Mouse (Mus musculus) CH12.LX (cell line): ENCODE results near the gene Arhgap35. TPM values are rescaled to one million over a fixed set of nuclear protein-coding genes. Genes with fewer than 3 reads are reported as not detected.

Experiments used
- DNase-seq: peaks from one replicate; pipeline ENCODE4 v3.0.0-alpha.2; 2013; ENCODE audit errors: extremely low read depth
- H3K27ac ChIP-seq: 2 replicates; pipeline ENCODE4 v1.5.1; 2012; ENCODE audit warnings: low read depth, mild to moderate bottlenecking, control low read depth, moderate library complexity; ENCODE audit not compliant: insufficient read depth
- H3K27me3 ChIP-seq: replicated peaks from 2 replicates; pipeline ENCODE3; 2012; ENCODE audit warnings: inconsistent platforms
- H3K36me3 ChIP-seq, 2 experiments: replicated peaks in 1 of 2; 2 replicates each; pipeline versions ENCODE3 to v1.6.1; 2012; ENCODE audit warnings: inconsistent platforms in 1 of 2, low read length in 1 of 2, mild to moderate bottlenecking in 1 of 2, mixed read lengths in 1 of 2, moderate library complexity in 1 of 2; ENCODE audit not compliant: control insufficient read depth in 1 of 2, insufficient read depth in 1 of 2
- H3K4me1 ChIP-seq, 2 experiments: 2 replicates each; pipeline ENCODE4 v1.6.1; 2012; ENCODE audit warnings: inconsistent platforms in 1 of 2, moderate library complexity in 1 of 2; ENCODE audit not compliant: insufficient read depth in 2 of 2, control insufficient read depth in 1 of 2
- H3K4me2 ChIP-seq: 2 replicates; pipeline ENCODE4 v1.6.1; 2012; ENCODE audit warnings: low read depth, mild to moderate bottlenecking, control low read depth; ENCODE audit not compliant: poor library complexity, insufficient read depth, severe bottlenecking
- H3K4me3 ChIP-seq, 3 experiments: fragments of 150-350 bp in 1 of 3; sonication (generic) in 1 of 3; replicated peaks in 1 of 3; 2 replicates each; pipeline versions ENCODE3 to v1.5.1; 2011 to 2012; ENCODE audit warnings: low read depth in 2 of 3, low read length in 2 of 3, mild to moderate bottlenecking in 2 of 3, moderate library complexity in 2 of 3, control low read depth in 1 of 3, improper control_type of control experiment in 1 of 3, inconsistent platforms in 1 of 3, mixed read lengths in 1 of 3; ENCODE audit not compliant: poor library complexity in 1 of 3
- H3K79me2 ChIP-seq: replicated peaks from 2 replicates; pipeline ENCODE4 v1.6.1; 2012; ENCODE audit warnings: mild to moderate bottlenecking, moderate library complexity; ENCODE audit not compliant: control insufficient read depth, poor library complexity, insufficient read depth, severe bottlenecking; ENCODE audit errors: extremely low read depth
- H3K9ac ChIP-seq: 2 replicates; pipeline ENCODE4 v1.6.1; 2012; ENCODE audit warnings: low read depth, mild to moderate bottlenecking, control low read depth, moderate library complexity; ENCODE audit not compliant: insufficient read depth
- H3K9me3 ChIP-seq: replicated peaks from 2 replicates; pipeline ENCODE3; 2012; ENCODE audit warnings: low read length, inconsistent platforms, mixed read lengths
- BHLHE40 ChIP-seq: IDR thresholded peaks from 2 replicates; pipeline ENCODE4 v1.6.1; 2011; ENCODE audit warnings: mild to moderate bottlenecking, low read depth, low read length, improper control_type of control experiment
- CHD2 ChIP-seq: IDR thresholded peaks from 2 replicates; pipeline ENCODE4 v1.6.1; 2011; ENCODE audit warnings: low read length, improper control_type of control experiment
- CTCF ChIP-seq, 2 experiments: IDR thresholded peaks in 1 of 2; conservative IDR thresholded peaks in 1 of 2; 2 replicates each; pipeline ENCODE4 v1.5.1; 2011 to 2012; ENCODE audit warnings: low read depth in 2 of 2, low read length in 2 of 2, improper control_type of control experiment in 1 of 2, inconsistent platforms in 1 of 2, mild to moderate bottlenecking in 1 of 2, moderate library complexity in 1 of 2
- JUN ChIP-seq: IDR thresholded peaks from 2 replicates; pipeline ENCODE4 v1.6.1; 2011; ENCODE audit warnings: low read depth, mild to moderate bottlenecking, low read length, improper control_type of control experiment, moderate library complexity; ENCODE audit not compliant: insufficient read depth
- JUND ChIP-seq: conservative IDR thresholded peaks from 2 replicates; pipeline ENCODE4 v1.6.1; 2011; ENCODE audit warnings: low read depth, low read length, improper control_type of control experiment
- KAT2A ChIP-seq: IDR thresholded peaks from 2 replicates; pipeline ENCODE4 v1.6.1; 2012; ENCODE audit warnings: low read length, improper control_type of control experiment, inconsistent platforms; ENCODE audit not compliant: insufficient replicate concordance
- MAX ChIP-seq: IDR thresholded peaks from 2 replicates; pipeline ENCODE4 v1.6.1; 2011; ENCODE audit warnings: low read length, improper control_type of control experiment
- NRF1 ChIP-seq: IDR thresholded peaks from 2 replicates; pipeline ENCODE4 v1.6.1; 2014; ENCODE audit warnings: low read depth, mild to moderate bottlenecking, inconsistent platforms, low read length, improper control_type of control experiment, moderate library complexity
- PAX5 ChIP-seq: IDR thresholded peaks from 2 replicates; pipeline ENCODE4 v1.6.1; 2012; ENCODE audit warnings: low read length, inconsistent platforms, mixed read lengths
- POLR2A ChIP-seq: IDR thresholded peaks from 2 replicates; pipeline ENCODE4 v1.6.1; 2011; ENCODE audit warnings: low read depth, mild to moderate bottlenecking, improper control_type of control experiment, low read length
- POLR2AphosphoS2 ChIP-seq: IDR thresholded peaks from 2 replicates; pipeline ENCODE4 v1.6.1; 2011; ENCODE audit warnings: low read depth, low read length, improper control_type of control experiment
- RAD21 ChIP-seq: IDR thresholded peaks from 2 replicates; pipeline ENCODE4 v1.6.1; 2011; ENCODE audit warnings: low read depth, mild to moderate bottlenecking, low read length, improper control_type of control experiment, moderate library complexity
- RCOR1 ChIP-seq: conservative IDR thresholded peaks from 2 replicates; pipeline ENCODE4 v1.6.1; 2012; ENCODE audit warnings: low read depth, mild to moderate bottlenecking, inconsistent platforms, low read length, improper control_type of control experiment
- SMC3 ChIP-seq: IDR thresholded peaks from 2 replicates; pipeline ENCODE4 v1.6.1; 2011; ENCODE audit warnings: low read depth, low read length, improper control_type of control experiment
- TBP ChIP-seq: conservative IDR thresholded peaks from 2 replicates; pipeline ENCODE4 v1.6.1; 2011; ENCODE audit warnings: low read depth, low read length, improper control_type of control experiment
- TCF12 ChIP-seq: IDR thresholded peaks from 2 replicates; pipeline ENCODE4 v1.6.1; 2014; ENCODE audit warnings: low read depth, mild to moderate bottlenecking, inconsistent platforms, low read length, improper control_type of control experiment
- UBTF ChIP-seq: IDR thresholded peaks from 2 replicates; pipeline ENCODE4 v1.6.1; 2012; ENCODE audit warnings: low read depth, mild to moderate bottlenecking, inconsistent platforms, low read length, improper control_type of control experiment, moderate library complexity
- USF1 ChIP-seq: IDR thresholded peaks from 2 replicates; pipeline ENCODE4 v1.6.1; 2014; ENCODE audit warnings: low read depth, mild to moderate bottlenecking, inconsistent platforms, low read length, improper control_type of control experiment
- ZKSCAN1 ChIP-seq: IDR thresholded peaks from 2 replicates; pipeline ENCODE4 v1.6.1; 2012; ENCODE audit warnings: low read depth, inconsistent platforms, low read length, improper control_type of control experiment, borderline replicate concordance
- ZNF384 ChIP-seq: IDR thresholded peaks from 2 replicates; pipeline ENCODE4 v1.6.1; 2012; ENCODE audit warnings: low read depth, low read length, improper control_type of control experiment, inconsistent platforms
- dilution Hi-C: fragments of 300-500 bp; cut with MboI; formaldehyde crosslinking; loops from 2 replicates; pipeline ENCODE4 v1.14.3; 2020; ENCODE audit warnings: low sequenced_read_pairs; ENCODE audit not compliant: extremely low pct_unique_long_range_greater_than_20kb, extremely low pct_ligation_motif_present
- in situ Hi-C: fragments of 300-500 bp; cut with MboI; formaldehyde crosslinking; loops from 3 replicates; pipeline ENCODE4 v1.14.3; 2019; ENCODE audit warnings: low sequenced_read_pairs, low pct_ligation_motif_present, low pct_unique_long_range_greater_than_20kb, mixed read lengths
- polyA plus RNA-seq: library from polyadenylated mRNA; unstranded; fragments of >175 nt; gene quantifications from 2 replicates; pipeline ENCODE4 v1.2.1, GENCODE M21; 2012; ENCODE audit warnings: low read depth; ENCODE audit not compliant: insufficient read length
- total RNA-seq, 2 experiments: library from RNA; depleted of rRNA; stranded (reverse); fragments of 300-350 nt in 1 of 2; fragments of >200 nt in 1 of 2; gene quantifications; 2 replicates each; pipeline ENCODE4 v1.2.3; 2012 to 2014

The Arhgap35 gene
- total and polyA plus RNA-seq, 3 experiments: 3.0 to 7.2 (median 5.3) TPM

GRCm38 (mm10) chr7:16570737-16571136, 44.1 kb downstream of the Arhgap35 start:
- no peaks in the 10 kb centered on the region for H3K27me3 ChIP-seq
- peaks cover 8 to 62% of the 10 kb centered on the region in 2 experiments; a peak in 3 of 4 replicates for H3K4me1 ChIP-seq
- TF ChIP-seq KAT2A (no peak), USF1 (no peak), SMC3 (no peak), JUN (no peak), BHLHE40 (no peak), ZKSCAN1 (no peak), CTCF (conservative IDR thresholded peaks at IDR 0.05 in 1 of 2, IDR thresholded peaks at IDR 0.05 in 1 of 2; ENCODE audit: low read depth in 2 of 2, low read length in 2 of 2) (no peak), RAD21 (no peak), NRF1 (no peak), CHD2 (no peak), PAX5 (no peak), ZNF384 (no peak), TCF12 (no peak), RCOR1 (no peak), TBP (no peak), MAX (no peak)
- TF ChIP-seq, all 38 proteins: peak for 0
- in situ Hi-C loops: no loop called here
- DNase-seq: peak; percentile 41
- no peak overlapping the region for H3K9ac ChIP-seq
- no peak overlapping the region for H3K27ac ChIP-seq
- H3K4me2 ChIP-seq: peak overlapping the region; percentile 44; the same call in 1 of the 2 replicates
- dilution Hi-C loops: no loop called here
- H3K4me3 ChIP-seq: no peak overlapping the region
- H3K79me2 ChIP-seq: peaks cover 9% of the 10 kb centered on the region; the same call in 1 of the 2 replicates
- no peaks in the 10 kb centered on the region for H3K9me3 ChIP-seq
- H3K36me3 ChIP-seq: peaks cover 0 to 3% of the 10 kb centered on the region in 2 experiments

GRCm38 (mm10) chr7:16564491-16564890, 50.3 kb downstream of the Arhgap35 start:
- peaks cover 3 to 34% of the 10 kb centered on the region in 2 experiments; a peak in 3 of 4 replicates for H3K4me1 ChIP-seq
- no peak overlapping the region for H3K9ac ChIP-seq
- in situ Hi-C loops: no loop called here
- no peak overlapping the region for H3K4me2 ChIP-seq
- H3K27ac ChIP-seq: no peak overlapping the region
- no peaks in the 10 kb centered on the region for H3K9me3 ChIP-seq
- no peak overlapping the region for H3K4me3 ChIP-seq
- peaks cover 41 to 60% of the 10 kb centered on the region in 2 experiments for H3K36me3 ChIP-seq
- TF ChIP-seq JUN (no peak), UBTF (no peak), POLR2AphosphoS2 (no peak), JUND (no peak), POLR2A (no peak), ZNF384 (no peak)
- TF ChIP-seq, all 38 proteins: peak for 0
- dilution Hi-C loops: no loop called here
- Histone ChIP-seq H3K27me3 (no peaks in the 10 kb centered on the region), H3K79me2 (peaks cover 2% of the 10 kb centered on the region; the same call in 1 of the 2 replicates)
- no peak for DNase-seq
